In genomic region chr4:127413997-127414964, GRCm38 (mm10) we compare ENCODE assay signal across 17 mouse cellular contexts. TPM values are rescaled to one million over a fixed set of nuclear protein-coding genes. Genes with fewer than 3 reads are reported as not detected.
DNase-seq lines count a peak whose midpoint lies in the region; ATAC-seq and TF ChIP-seq lines count a peak whose summit lies in the region.
"Had no signal": no experiment of that assay in that cellular context is flagged by ENCODE, and none has a peak within 500 bp of the region (broad histone marks: within the 10 kb centered on the region; RNA-seq: fewer than 3 reads in every experiment).

No protein-coding gene starts in this region.

- H3K9ac ChIP-seq in lung, embryonic 14.5 days, result no peak overlapping the region
- no peak overlapping the region for H3K9ac ChIP-seq in neural tube, embryonic 12.5 days
- H3K9ac ChIP-seq: kidney, embryonic 15.5 days; liver, embryonic 13.5 days had no signal

- peak; percentile 72 for DNase-seq in lung, embryonic 14.5 days
- no peak for DNase-seq in lung, adult 18-20 months
- DNase-seq in adrenal gland, postnatal 36 days, result peak; percentile 39 to 48
- DNase-seq in forelimb bud, embryonic 11.5 days (ENCODE audit: low read depth, low spot score), result peak; percentile 54
- DNase-seq in layer of hippocampus, postnatal 14 days (ENCODE audit: low spot score in 2 of 2), result no peak
- DNase-seq in urinary bladder, postnatal 10 days (ENCODE audit: low spot score), result no peak
- DNase-seq: heart, adult 18-20 months; heart, postnatal 36 days; liver, embryonic 13.5 days; thymus, postnatal 14 days had no signal

- no peaks in the 10 kb centered on the region for H3K9me3 ChIP-seq in lung, embryonic 14.5 days (ENCODE audit: low read depth, low read length)
- H3K9me3 ChIP-seq in neural tube, embryonic 12.5 days, result no peaks in the 10 kb centered on the region
- H3K9me3 ChIP-seq: kidney, embryonic 15.5 days; liver, embryonic 13.5 days had no signal

- TF ChIP-seq CTCF in lung, embryonic 14.5 days (IDR thresholded peaks at IDR 0.05; ENCODE audit: low read depth), result no peak

- peak; percentile 20; the same call in 1 of the 2 replicates for ATAC-seq in lung, embryonic 14.5 days (ENCODE audit: insufficient read depth)
- peak; percentile 13; the same call in 1 of the 2 replicates for ATAC-seq in neural tube, embryonic 12.5 days (ENCODE audit: low FRiP score, low read depth)

- H3K36me3 ChIP-seq in lung, embryonic 14.5 days (ENCODE audit: insufficient read depth), result no peaks in the 10 kb centered on the region
- H3K36me3 ChIP-seq in neural tube, embryonic 12.5 days, result no peaks in the 10 kb centered on the region
- H3K36me3 ChIP-seq: kidney, embryonic 15.5 days; liver, embryonic 13.5 days had no signal

- peak overlapping the region; percentile 15; the same call in 1 of the 2 replicates for H3K4me2 ChIP-seq in lung, embryonic 14.5 days
- H3K4me2 ChIP-seq in neural tube, embryonic 12.5 days (replicated peaks), result no peak overlapping the region
- H3K4me2 ChIP-seq: kidney, embryonic 15.5 days; liver, embryonic 13.5 days had no signal

- H3K4me1 ChIP-seq in lung, embryonic 14.5 days (ENCODE audit: insufficient read depth), result peaks cover 12% of the 10 kb centered on the region
- H3K4me1 ChIP-seq in neural tube, embryonic 12.5 days, result peaks cover 27% of the 10 kb centered on the region
- H3K4me1 ChIP-seq: liver, embryonic 13.5 days had no signal

- no peaks in the 10 kb centered on the region for H3K27me3 ChIP-seq in lung, embryonic 14.5 days (ENCODE audit: insufficient read depth, low read length)
- no peaks in the 10 kb centered on the region for H3K27me3 ChIP-seq in neural tube, embryonic 12.5 days (replicated peaks)
- H3K27me3 ChIP-seq: CH12.LX; kidney, embryonic 15.5 days; liver, embryonic 13.5 days had no signal

- WGBS in lung, embryonic 14.5 days, result 20% methylated on average over 14 of the region's 14 CpGs
- 43% methylated on average over 14 of the region's 14 CpGs for WGBS in neural tube, embryonic 12.5 days

- no peak overlapping the region for H3K4me3 ChIP-seq in lung, embryonic 14.5 days (ENCODE audit: low read depth, low read length)
- no peak overlapping the region for H3K4me3 ChIP-seq in neural tube, embryonic 12.5 days
- H3K4me3 ChIP-seq: kidney, embryonic 15.5 days; liver, embryonic 13.5 days had no signal

- H3K27ac ChIP-seq in lung, embryonic 14.5 days (ENCODE audit: low read depth), result peak overlapping the region; percentile 75; the same call in 1 of the 2 replicates
- no peak overlapping the region for H3K27ac ChIP-seq in neural tube, embryonic 12.5 days
- H3K27ac ChIP-seq: kidney, embryonic 15.5 days; liver, embryonic 13.5 days had no signal

RNA-seq across cellular contexts. Expression of gene Gjb5, which starts 56.3 kb away (rescaled TPM):
- polyA plus RNA-seq in lung, embryonic 14.5 days (2014; fragmentation: Nextera tagmentation; extraction: Ambion mirVana), result 0.51 and 0.70 TPM in 2 replicates
- under 1 TPM; 0.36 to 0.40 TPM for total RNA-seq in adrenal gland, postnatal 36 days (2021)
- polyA plus RNA-seq in neural tube, embryonic 12.5 days (2016; fragmentation: Nextera tagmentation; extraction: Ambion mirVana), result 0.41 and 0.43 TPM in 2 replicates
- total RNA-seq in layer of hippocampus, postnatal 14 days (2021), result not detected
- total RNA-seq: layer of hippocampus, postnatal 25 days; megakaryocyte-erythroid progenitor cell, adult 5-6 weeks had no signal
- polyA plus RNA-seq: cortical plate, adult 2 months; spleen, adult 2 months had no signal

Comparison
In these comparisons a context has a peak if more than half of its experiments do, and no peak if none do; other contexts are left out.
1. DNase-seq: peak in lung, embryonic 14.5 days (single experiment), adrenal gland, postnatal 36 days (2 of 2) and forelimb bud, embryonic 11.5 days (single experiment); none in lung, adult 18-20 months (0 of 2), layer of hippocampus, postnatal 14 days (0 of 2) and urinary bladder, postnatal 10 days (single experiment).